Mouse (Mus musculus): ENCODE measurements around the gene Denr. TPM values are rescaled to one million over a fixed set of nuclear protein-coding genes. Genes with fewer than 3 reads are reported as not detected.

Gene Denr
- polyA plus RNA-seq, 1 experiment from 2014 or later, result 95.3 TPM

GRCm38 (mm10) chr5:123896395-123896794 lies 10.6 kb upstream of the Denr start:
- no peak overlapping the region for H3K9ac ChIP-seq (ENCODE audit: low read length)
- DNase-seq (ENCODE audit: low spot score) (no peak), ATAC-seq (no peak)
- no peaks in the 10 kb centered on the region for H3K27me3 ChIP-seq (replicated peaks; ENCODE audit: control insufficient read depth, insufficient read depth, low read length)
- no peak overlapping the region for H3K4me3 ChIP-seq (ENCODE audit: low read depth, low read length)
- no peak overlapping the region for H3K4me2 ChIP-seq (ENCODE audit: low read length)
- no peak overlapping the region for H3K27ac ChIP-seq (ENCODE audit: low read depth, low read length)
- H3K4me1 ChIP-seq (ENCODE audit: control insufficient read depth, insufficient read depth, low read length), result no peaks in the 10 kb centered on the region
- no peaks in the 10 kb centered on the region for H3K9me3 ChIP-seq (replicated peaks; ENCODE audit: control insufficient read depth, low read length)
- 84% methylated on average over 11 of the region's 11 CpGs for WGBS
- H3K36me3 ChIP-seq (ENCODE audit: control insufficient read depth, insufficient read depth, low read length), result no peaks in the 10 kb centered on the region

DNA sequence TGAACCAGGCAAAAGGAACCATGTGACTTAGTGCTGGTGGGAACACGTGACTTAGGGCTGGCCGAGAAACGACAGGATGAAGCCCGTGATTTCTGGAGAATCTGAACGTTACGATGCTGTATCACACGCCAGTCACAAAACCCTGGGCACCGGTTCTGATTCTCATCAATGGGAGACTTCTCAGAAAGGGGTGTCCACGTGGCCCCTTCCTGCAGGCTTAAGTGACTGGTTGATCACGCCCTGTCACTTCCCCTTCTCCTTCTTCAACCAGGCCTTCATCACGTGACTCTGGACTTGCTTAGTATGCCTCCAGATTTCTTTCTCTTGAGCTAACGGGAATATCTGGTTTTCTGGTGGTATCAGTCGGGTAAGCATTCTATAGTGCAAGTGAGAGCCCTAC lies 9.6 kb upstream of the Denr start:
- H3K27ac ChIP-seq (ENCODE audit: low read depth, low read length), result no peak overlapping the region
- 84% methylated on average over 13 of the region's 13 CpGs for WGBS
- no peak for DNase-seq (ENCODE audit: low spot score)
- ATAC-seq, result no peak
- H3K9me3 ChIP-seq (replicated peaks; ENCODE audit: control insufficient read depth, low read length), result no peaks in the 10 kb centered on the region
- H3K4me1 ChIP-seq (ENCODE audit: control insufficient read depth, insufficient read depth, low read length), result no peaks in the 10 kb centered on the region
- no peaks in the 10 kb centered on the region for H3K27me3 ChIP-seq (replicated peaks; ENCODE audit: control insufficient read depth, insufficient read depth, low read length)
- H3K4me2 ChIP-seq (ENCODE audit: low read length), result no peak overlapping the region
- H3K4me3 ChIP-seq (ENCODE audit: low read depth, low read length), result no peak overlapping the region
- no peak overlapping the region for H3K9ac ChIP-seq (ENCODE audit: low read length)
- no peaks in the 10 kb centered on the region for H3K36me3 ChIP-seq (ENCODE audit: control insufficient read depth, insufficient read depth, low read length)

DNA sequence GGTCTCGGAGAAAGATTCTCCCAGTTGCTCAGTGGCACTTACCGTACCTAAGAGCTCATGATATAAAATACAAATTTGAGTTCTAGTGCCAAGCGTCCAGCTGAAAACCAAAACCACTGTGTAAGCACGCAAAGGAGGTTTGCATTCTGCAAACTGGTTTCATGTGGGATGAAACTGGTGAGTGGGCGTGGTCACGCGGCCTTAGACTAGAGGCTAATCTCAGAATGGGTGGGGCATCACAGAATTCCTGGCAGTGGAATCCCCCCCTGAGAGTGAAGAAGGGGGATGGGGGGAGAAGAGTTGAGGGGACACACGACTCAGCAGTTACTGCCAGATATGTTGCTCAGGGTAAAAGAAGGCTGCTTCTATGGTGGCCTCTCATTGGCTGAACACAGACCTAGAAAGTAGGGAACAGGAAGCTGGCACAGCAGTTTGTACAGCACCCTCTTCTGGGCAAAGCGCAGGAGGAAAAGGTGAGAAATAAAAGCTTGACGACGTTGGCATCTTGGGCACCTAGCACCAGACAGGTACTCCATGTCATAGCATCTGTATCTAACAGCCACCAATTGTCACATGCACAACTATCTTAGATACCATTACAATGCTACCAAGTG lies 2.8 kb upstream of the Denr start:
- Histone ChIP-seq H3K27me3 (replicated peaks; ENCODE audit: control insufficient read depth, insufficient read depth, low read length) (no peaks in the 10 kb centered on the region), H3K4me3 (ENCODE audit: low read depth, low read length) (no peak overlapping the region), H3K27ac (ENCODE audit: low read depth, low read length) (no peak overlapping the region), H3K9ac (ENCODE audit: low read length) (no peak overlapping the region), H3K36me3 (ENCODE audit: control insufficient read depth, insufficient read depth, low read length) (peaks cover 10% of the 10 kb centered on the region), H3K4me2 (ENCODE audit: low read length) (no peak overlapping the region), H3K4me1 (ENCODE audit: control insufficient read depth, insufficient read depth, low read length) (peaks cover 9% of the 10 kb centered on the region), H3K9me3 (replicated peaks; ENCODE audit: control insufficient read depth, low read length) (no peaks in the 10 kb centered on the region)
- 73% methylated on average over 11 of the region's 11 CpGs for WGBS
- DNase-seq (ENCODE audit: low spot score), result no peak
- no peak for ATAC-seq

- Histone ChIP-seq H3K4me2 (ENCODE audit: low read length) (peak overlapping the region; percentile 46), H3K4me1 (ENCODE audit: control insufficient read depth, insufficient read depth, low read length) (peaks cover 9% of the 10 kb centered on the region), H3K9ac (ENCODE audit: low read length) (no peak overlapping the region), H3K36me3 (ENCODE audit: control insufficient read depth, insufficient read depth, low read length) (peaks cover 31% of the 10 kb centered on the region), H3K9me3 (replicated peaks; ENCODE audit: control insufficient read depth, low read length) (no peaks in the 10 kb centered on the region), H3K27ac (ENCODE audit: low read depth, low read length) (no peak overlapping the region), H3K27me3 (replicated peaks; ENCODE audit: control insufficient read depth, insufficient read depth, low read length) (no peaks in the 10 kb centered on the region), H3K4me3 (ENCODE audit: low read depth, low read length) (peak overlapping the region; percentile 19; the same call in 1 of the 2 replicates)
- ATAC-seq (no peak), DNase-seq (ENCODE audit: low spot score) (no peak)
- WGBS, result 69% methylated on average over 17 of the region's 17 CpGs
Measured at GRCm38 (mm10) chr5:123906146-123906975, 614 bp upstream of the Denr start.

DNA sequence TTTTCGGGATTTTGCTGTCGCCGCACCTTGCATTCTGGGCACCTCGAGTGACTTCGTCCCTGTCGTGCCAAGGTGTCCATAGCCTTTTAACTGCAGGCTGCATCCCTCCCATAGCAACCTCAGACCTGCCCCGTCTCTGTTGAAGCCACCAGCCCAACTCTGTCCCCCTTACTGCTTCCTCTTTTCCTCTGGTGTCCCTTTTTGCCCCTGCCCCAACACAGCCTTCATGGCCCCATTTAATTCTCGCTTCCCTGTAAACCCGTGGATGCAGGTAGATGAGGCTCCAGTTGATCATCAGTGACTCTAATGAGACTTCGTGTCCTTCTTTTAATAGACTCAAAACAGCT lies 629 bp downstream of the Denr start:
- WGBS, result 6% methylated on average over 10 of the region's 10 CpGs
- Histone ChIP-seq H3K27ac (ENCODE audit: low read depth, low read length) (peak overlapping the region; percentile 82; the same call in 1 of the 2 replicates), H3K27me3 (replicated peaks; ENCODE audit: control insufficient read depth, insufficient read depth, low read length) (no peaks in the 10 kb centered on the region), H3K4me1 (ENCODE audit: control insufficient read depth, insufficient read depth, low read length) (peaks cover 9% of the 10 kb centered on the region), H3K4me3 (ENCODE audit: low read depth, low read length) (peak overlapping the region; percentile 96), H3K4me2 (ENCODE audit: low read length) (peak overlapping the region; percentile 71), H3K36me3 (ENCODE audit: control insufficient read depth, insufficient read depth, low read length) (peaks cover 43% of the 10 kb centered on the region), H3K9ac (ENCODE audit: low read length) (peak overlapping the region; percentile 99), H3K9me3 (replicated peaks; ENCODE audit: control insufficient read depth, low read length) (no peaks in the 10 kb centered on the region)
- DNase-seq (ENCODE audit: low spot score) (no peak), ATAC-seq (no peak; the same call in 1 of the 2 replicates)

GRCm38 (mm10) chr5:123914852-123915251 lies 7.9 kb downstream of the Denr start:
- no peaks in the 10 kb centered on the region for H3K27me3 ChIP-seq (replicated peaks; ENCODE audit: control insufficient read depth, insufficient read depth, low read length)
- no peaks in the 10 kb centered on the region for H3K4me1 ChIP-seq (ENCODE audit: control insufficient read depth, insufficient read depth, low read length)
- H3K4me3 ChIP-seq (ENCODE audit: low read depth, low read length), result no peak overlapping the region
- DNase-seq (ENCODE audit: low spot score) (no peak), ATAC-seq (no peak)
- no peak overlapping the region for H3K27ac ChIP-seq (ENCODE audit: low read depth, low read length)
- H3K36me3 ChIP-seq (ENCODE audit: control insufficient read depth, insufficient read depth, low read length), result peaks cover 82% of the 10 kb centered on the region
- 89% methylated on average over 3 of the region's 3 CpGs for WGBS
- no peak overlapping the region for H3K4me2 ChIP-seq (ENCODE audit: low read length)
- no peaks in the 10 kb centered on the region for H3K9me3 ChIP-seq (replicated peaks; ENCODE audit: control insufficient read depth, low read length)
- H3K9ac ChIP-seq (ENCODE audit: low read length), result no peak overlapping the region

DNA sequence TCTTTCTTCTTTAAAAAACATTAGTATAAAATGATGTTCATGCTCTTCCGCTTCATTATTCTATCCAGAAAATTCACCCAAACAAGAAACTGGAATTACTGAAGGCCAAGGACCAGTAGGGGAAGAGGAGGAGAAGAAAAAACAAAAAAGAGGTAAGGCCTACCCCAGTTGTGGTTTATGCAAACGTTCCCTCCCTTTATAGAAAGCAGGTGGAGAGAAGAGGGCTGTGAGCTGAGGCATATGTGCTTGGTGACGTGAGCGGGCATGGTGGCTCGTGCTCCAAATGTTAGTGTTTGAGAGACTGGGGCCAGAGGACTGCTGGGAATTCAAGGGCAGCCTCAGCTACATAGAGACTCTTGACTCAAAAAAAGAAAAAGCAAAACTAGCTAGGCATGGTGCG lies 15.1 kb downstream of the Denr start:
- Histone ChIP-seq H3K27me3 (replicated peaks; ENCODE audit: control insufficient read depth, insufficient read depth, low read length) (no peaks in the 10 kb centered on the region), H3K27ac (ENCODE audit: low read depth, low read length) (no peak overlapping the region), H3K36me3 (ENCODE audit: control insufficient read depth, insufficient read depth, low read length) (peaks cover 92% of the 10 kb centered on the region), H3K9ac (ENCODE audit: low read length) (no peak overlapping the region), H3K4me3 (ENCODE audit: low read depth, low read length) (no peak overlapping the region), H3K9me3 (replicated peaks; ENCODE audit: control insufficient read depth, low read length) (no peaks in the 10 kb centered on the region), H3K4me2 (ENCODE audit: low read length) (no peak overlapping the region), H3K4me1 (ENCODE audit: control insufficient read depth, insufficient read depth, low read length) (no peaks in the 10 kb centered on the region)
- no peak for DNase-seq (ENCODE audit: low spot score)
- ATAC-seq, result no peak
- WGBS, result 93% methylated on average over 6 of the region's 6 CpGs

DNA sequence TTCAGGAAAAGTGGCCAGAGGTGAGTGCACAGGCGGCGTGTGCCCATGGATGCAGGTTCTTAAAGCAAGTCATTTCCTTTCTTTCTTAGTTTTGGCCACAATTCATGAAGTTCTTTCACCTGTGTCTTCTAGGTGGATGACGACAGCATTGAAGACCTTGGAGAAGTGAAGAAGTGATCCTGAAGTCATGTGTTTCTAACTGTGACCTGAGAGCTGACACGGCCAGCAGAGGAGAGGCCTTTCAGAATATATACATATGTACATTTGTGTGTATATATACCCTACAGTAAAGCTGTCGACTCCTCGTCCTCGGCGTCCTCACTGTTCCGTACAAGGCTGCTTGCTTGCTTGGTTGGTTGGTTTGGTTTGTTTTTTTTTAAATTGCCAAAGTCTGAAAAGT lies 20.1 kb downstream of the Denr start, which contains the start of gene Gm43518:
TSS of gene Gm43518 (plus strand) at position 301 of the 400 bp plus-strand sequence.
- Histone ChIP-seq H3K27me3 (replicated peaks; ENCODE audit: control insufficient read depth, insufficient read depth, low read length) (no peaks in the 10 kb centered on the region), H3K27ac (ENCODE audit: low read depth, low read length) (no peak within 1 kb of the TSS), H3K4me1 (ENCODE audit: control insufficient read depth, insufficient read depth, low read length) (peaks cover 4% of the 10 kb centered on the region), H3K9me3 (replicated peaks; ENCODE audit: control insufficient read depth, low read length) (no peaks in the 10 kb centered on the region), H3K36me3 (ENCODE audit: control insufficient read depth, insufficient read depth, low read length) (peaks cover 66% of the 10 kb centered on the region), H3K4me3 (ENCODE audit: low read depth, low read length) (no peak within 1 kb of the TSS), H3K4me2 (ENCODE audit: low read length) (no peak within 1 kb of the TSS), H3K9ac (ENCODE audit: low read length) (no peak within 1 kb of the TSS)
- DNase-seq (ENCODE audit: low spot score) (no peak), ATAC-seq (no peak)
- WGBS, result 94% methylated on average over 9 of the region's 9 CpGs

DNA sequence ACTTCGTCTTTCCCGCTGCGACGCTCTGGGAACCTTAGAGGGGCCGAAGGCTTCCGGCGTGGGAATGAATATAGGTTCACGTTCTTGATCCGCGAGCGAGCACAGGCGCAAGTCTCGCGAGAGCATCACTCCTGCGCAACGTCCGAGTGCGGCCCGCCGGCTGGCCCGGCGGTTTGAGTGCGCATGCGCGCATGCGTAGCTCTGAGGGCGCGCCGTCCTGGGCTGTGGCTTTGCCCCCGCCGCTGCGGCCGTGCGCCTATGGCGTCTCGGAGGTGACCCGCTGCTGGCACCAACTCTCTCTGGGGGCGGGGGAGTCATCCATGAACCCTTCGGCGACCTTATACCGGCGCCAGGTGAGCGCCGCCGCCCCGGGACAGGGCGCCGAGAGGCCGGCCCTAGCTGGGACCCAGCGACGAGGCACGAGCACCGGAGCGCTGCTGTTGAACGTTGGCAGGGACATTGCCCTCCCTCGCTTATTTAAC lies 23.6 kb downstream of the Denr start, which contains the start of gene Ccdc62:
TSS of gene Ccdc62 (plus strand) at position 172 of the 482 bp plus-strand sequence.
- Histone ChIP-seq H3K27me3 (replicated peaks; ENCODE audit: control insufficient read depth, insufficient read depth, low read length) (no peaks in the 10 kb centered on the region), H3K4me1 (ENCODE audit: control insufficient read depth, insufficient read depth, low read length) (peaks cover 4% of the 10 kb centered on the region), H3K36me3 (ENCODE audit: control insufficient read depth, insufficient read depth, low read length) (peaks cover 32% of the 10 kb centered on the region), H3K4me2 (ENCODE audit: low read length) (peak within 1 kb of the TSS; percentile 69), H3K9ac (ENCODE audit: low read length) (peak within 1 kb of the TSS; percentile 76), H3K9me3 (replicated peaks; ENCODE audit: control insufficient read depth, low read length) (no peaks in the 10 kb centered on the region), H3K4me3 (ENCODE audit: low read depth, low read length) (peak within 1 kb of the TSS; percentile 55), H3K27ac (ENCODE audit: low read depth, low read length) (peak within 1 kb of the TSS; percentile 81)
- DNase-seq (ENCODE audit: low spot score), result peak; percentile 98
- ATAC-seq, result peak; percentile 99
- under 1% methylated on average over 56 of the region's 56 CpGs for WGBS
